Comparison of ENCODE assay signal across 8 mouse cellular contexts in genomic region chr2:126707438-126707779, GRCm38 (mm10). TPM values are rescaled to one million over a fixed set of nuclear protein-coding genes. Genes with fewer than 3 reads are reported as not detected.
DNase-seq lines count a peak whose midpoint lies in the region; ATAC-seq and TF ChIP-seq lines count a peak whose summit lies in the region.

No protein-coding gene starts in this region.

- no peak for DNase-seq in heart, postnatal 36 days
- DNase-seq in MEL (ENCODE audit: low read depth, low spot score): no peak
- DNase-seq in midbrain, embryonic 11.5 days (ENCODE audit: low spot score, missing footprints): no peak
- DNase-seq in embryo, embryonic 10 days (ENCODE audit: low spot score): no peak
- DNase-seq in urinary bladder, postnatal 36 days (ENCODE audit: low spot score in 2 of 2): no peak
- DNase-seq in adrenal gland, postnatal 36 days: no peak

- under 1% methylated on average over 23 of the region's 23 CpGs for WGBS in heart, embryonic 13.5 days
- WGBS in hindbrain, embryonic 13.5 days: under 1% methylated on average over 23 of the region's 23 CpGs
- WGBS in midbrain, embryonic 11.5 days: 0% methylated on average over 23 of the region's 23 CpGs

- TF ChIP-seq EP300 in MEL (IDR thresholded peaks at IDR 0.05; ENCODE audit: low read depth in 1 of 2, low read length in 2 of 2): no peak

- intact Hi-C loops in heart, postnatal 36 days (cut with DNase I): loop anchor here (1.0 to 5.0 kb wide), 2 partner anchors 32 to 115 kb away; no protein-coding TSS in a partner anchor

- peaks cover 12% of the 10 kb centered on the region for H3K27me3 ChIP-seq in heart, embryonic 13.5 days (replicated peaks)
- no peaks in the 10 kb centered on the region for H3K27me3 ChIP-seq in MEL (ENCODE audit: control insufficient read depth in 1 of 2, insufficient read depth in 2 of 2, low read length in 2 of 2)
- H3K27me3 ChIP-seq in hindbrain, embryonic 13.5 days: peaks cover 28% of the 10 kb centered on the region
- peaks cover 5% of the 10 kb centered on the region; the same call in 1 of the 2 replicates for H3K27me3 ChIP-seq in midbrain, embryonic 11.5 days (ENCODE audit: control insufficient read depth, insufficient read depth, low read length)

- peak in 1 of 2 experiments; percentile 71; a peak in 2 of 4 replicates for TF ChIP-seq POLR2A in MEL (IDR thresholded peaks at IDR 0.05; ENCODE audit: control insufficient read depth in 1 of 2, insufficient read depth in 1 of 2, low read depth in 1 of 2, low read length in 2 of 2, poor library complexity in 1 of 2)

- H3K4me1 ChIP-seq in heart, embryonic 13.5 days: peaks cover 11% of the 10 kb centered on the region
- peaks cover 0 to 10% of the 10 kb centered on the region in 2 experiments; a peak in 2 of 4 replicates for H3K4me1 ChIP-seq in MEL (ENCODE audit: control insufficient read depth in 1 of 2, insufficient read depth in 2 of 2, low read length in 2 of 2)
- peaks cover 17% of the 10 kb centered on the region for H3K4me1 ChIP-seq in hindbrain, embryonic 13.5 days (replicated peaks)
- 0 out of 2 replicates have a peak, but pooled peaks cover 2% of the 10 kb centered on the region for H3K4me1 ChIP-seq in midbrain, embryonic 11.5 days (ENCODE audit: control insufficient read depth, insufficient read depth, low read length)

- ATAC-seq in heart, embryonic 13.5 days (ENCODE audit: extremely low read depth, insufficient number of reproducible peaks, low FRiP score, low TSS enrichment): peak; percentile 69; the same call in 1 of the 2 replicates
- ATAC-seq in hindbrain, embryonic 13.5 days (ENCODE audit: low FRiP score): peak; percentile 89
- ATAC-seq in midbrain, embryonic 11.5 days (ENCODE audit: low FRiP score): peak; percentile 90

- peaks cover 6% of the 10 kb centered on the region for H3K36me3 ChIP-seq in heart, embryonic 13.5 days
- H3K36me3 ChIP-seq in MEL (ENCODE audit: control insufficient read depth in 1 of 2, insufficient read depth in 2 of 2, low read length in 2 of 2): peaks cover 0 to 7% of the 10 kb centered on the region in 2 experiments; a peak in 2 of 4 replicates
- no peaks in the 10 kb centered on the region for H3K36me3 ChIP-seq in hindbrain, embryonic 13.5 days
- no peaks in the 10 kb centered on the region for H3K36me3 ChIP-seq in midbrain, embryonic 11.5 days (ENCODE audit: control insufficient read depth, insufficient read depth, low read length)

- peaks cover 26% of the 10 kb centered on the region for H3K79me2 ChIP-seq in MEL (ENCODE audit: control insufficient read depth, insufficient read depth, low read length, poor library complexity)

- TF ChIP-seq CTCF in MEL (IDR thresholded peaks at IDR 0.05 in 2 of 3, conservative IDR thresholded peaks at IDR 0.05 in 1 of 3; ENCODE audit: control insufficient read depth in 1 of 3, insufficient read depth in 1 of 3, low read depth in 2 of 3, low read length in 3 of 3, poor library complexity in 1 of 3, severe bottlenecking in 1 of 3): no peak

- peak overlapping the region; percentile 83 for H3K4me2 ChIP-seq in heart, embryonic 13.5 days
- peak overlapping the region; percentile 75 for H3K4me2 ChIP-seq in hindbrain, embryonic 13.5 days
- peak overlapping the region; percentile 68 for H3K4me2 ChIP-seq in midbrain, embryonic 11.5 days

- H3K9me3 ChIP-seq in heart, embryonic 13.5 days: no peaks in the 10 kb centered on the region
- no peaks in the 10 kb centered on the region for H3K9me3 ChIP-seq in MEL (replicated peaks; ENCODE audit: insufficient read depth, low read length)
- H3K9me3 ChIP-seq in hindbrain, embryonic 13.5 days: no peaks in the 10 kb centered on the region
- no peaks in the 10 kb centered on the region for H3K9me3 ChIP-seq in midbrain, embryonic 11.5 days (ENCODE audit: control insufficient read depth, low read length)

- peak overlapping the region; percentile 90 for H3K9ac ChIP-seq in heart, embryonic 13.5 days
- H3K9ac ChIP-seq in MEL (ENCODE audit: control insufficient read depth, low read depth, low read length, poor library complexity, severe bottlenecking): peak overlapping the region; percentile 76
- peak overlapping the region; percentile 91 for H3K9ac ChIP-seq in hindbrain, embryonic 13.5 days
- H3K9ac ChIP-seq in midbrain, embryonic 11.5 days (ENCODE audit: low read length): peak overlapping the region; percentile 89

- peak overlapping the region; percentile 83 for H3K27ac ChIP-seq in heart, embryonic 13.5 days (replicated peaks)
- no peak overlapping the region for H3K27ac ChIP-seq in MEL (ENCODE audit: control insufficient read depth, low read depth, low read length)
- H3K27ac ChIP-seq in hindbrain, embryonic 13.5 days: peak overlapping the region; percentile 91
- H3K27ac ChIP-seq in midbrain, embryonic 11.5 days (ENCODE audit: low read depth, low read length): no peak overlapping the region; the same call in 1 of the 2 replicates

- TF ChIP-seq RAD21 in MEL (IDR thresholded peaks at IDR 0.05; ENCODE audit: low read depth, low read length): no peak

- peak overlapping the region; percentile 84 for H3K4me3 ChIP-seq in heart, embryonic 13.5 days
- H3K4me3 ChIP-seq in MEL (ENCODE audit: control insufficient read depth in 1 of 2, insufficient read depth in 1 of 2, low read depth in 2 of 2, low read length in 2 of 2): peak overlapping the region; percentile 75 to 76
- peak overlapping the region; percentile 83 for H3K4me3 ChIP-seq in hindbrain, embryonic 13.5 days
- H3K4me3 ChIP-seq in midbrain, embryonic 11.5 days (ENCODE audit: low read depth, low read length): peak overlapping the region; percentile 74

TF ChIP-seq in MEL, 35 proteins besides CTCF, POLR2A, EP300 and RAD21:
- no peak for TF ChIP-seq CHD1 (IDR thresholded peaks at IDR 0.05; ENCODE audit: low read depth, low read length)
- TF ChIP-seq GABPA (IDR thresholded peaks at IDR 0.05; ENCODE audit: low read depth, low read length): no peak
- TF ChIP-seq JUND (IDR thresholded peaks at IDR 0.05; ENCODE audit: low read depth, low read length): no peak
- TF ChIP-seq ZMIZ1 (IDR thresholded peaks at IDR 0.05; ENCODE audit: low read depth, low read length): no peak
- TF ChIP-seq ETS1 (IDR thresholded peaks at IDR 0.05; ENCODE audit: low read depth, low read length): no peak
- no peak for TF ChIP-seq MYC (IDR thresholded peaks at IDR 0.05; ENCODE audit: low read depth, low read length)
- no peak; the same call in 1 of the 2 replicates for TF ChIP-seq SIN3A (IDR thresholded peaks at IDR 0.05; ENCODE audit: low read length)
- no peak for TF ChIP-seq BHLHE40 (IDR thresholded peaks at IDR 0.05; ENCODE audit: borderline replicate concordance, low read depth, low read length)
- no peak for TF ChIP-seq RCOR1 (IDR thresholded peaks at IDR 0.05; ENCODE audit: low read depth, low read length)
- TF ChIP-seq MXI1 (IDR thresholded peaks at IDR 0.05; ENCODE audit: low read depth, low read length): no peak
- no peak for TF ChIP-seq MEF2A (IDR thresholded peaks at IDR 0.05; ENCODE audit: extremely low read depth, insufficient replicate concordance, low read depth, low read length, poor library complexity, severe bottlenecking)

RNA-seq across cellular contexts. Expression of gene Usp8, which starts 0.3 kb away (rescaled TPM):
- polyA plus RNA-seq in heart, embryonic 13.5 days (2015; fragmentation: Nextera tagmentation; extraction: Ambion mirVana): 26.7 and 28.4 TPM in 2 replicates
- 10 to 100 TPM; 28.8 to 29.1 TPM for total RNA-seq in heart, postnatal 36 days (2021)
- total RNA-seq in MEL (2012; rRNA removed): 18.5 and 21.1 TPM in 2 replicates
- polyA plus RNA-seq in MEL (2012; ENCODE audit: insufficient read depth in 1 of 2, insufficient read length in 2 of 2, low read depth in 1 of 2, low replicate concordance in 2 of 2, missing spikeins in 1 of 2): 10 to 100 TPM in 1 of 2 experiments, not detected in 1; 34.6 TPM
- polyA plus RNA-seq in hindbrain, embryonic 13.5 days (2015; fragmentation: Nextera tagmentation; extraction: Ambion mirVana): 29.1 and 29.4 TPM in 2 replicates
- polyA plus RNA-seq in midbrain, embryonic 11.5 days (2014; fragmentation: Nextera tagmentation; extraction: Ambion mirVana): 47.7 and 53.2 TPM in 2 replicates
- total RNA-seq in adrenal gland, postnatal 36 days (2021): 10 to 100 TPM; 66.9 to 76.5 TPM

RNA-seq across cellular contexts. Expression of gene Gabpb1, which starts 31.3 kb away (rescaled TPM):
- 31.3 and 31.6 TPM in 2 replicates for polyA plus RNA-seq in heart, embryonic 13.5 days (2015; fragmentation: Nextera tagmentation; extraction: Ambion mirVana)
- total RNA-seq in heart, postnatal 36 days (2021): 10 to 100 TPM; 12.1 to 13.6 TPM
- 11.7 and 13.1 TPM in 2 replicates for total RNA-seq in MEL (2012; rRNA removed)
- polyA plus RNA-seq in MEL (2012; ENCODE audit: insufficient read depth in 1 of 2, insufficient read length in 2 of 2, low read depth in 1 of 2, low replicate concordance in 2 of 2, missing spikeins in 1 of 2): 10 to 100 TPM in 1 of 2 experiments, not detected in 1; 17.8 TPM
- polyA plus RNA-seq in hindbrain, embryonic 13.5 days (2015; fragmentation: Nextera tagmentation; extraction: Ambion mirVana): 51.7 and 52.6 TPM in 2 replicates
- 88.4 and 94.5 TPM in 2 replicates for polyA plus RNA-seq in midbrain, embryonic 11.5 days (2014; fragmentation: Nextera tagmentation; extraction: Ambion mirVana)
- total RNA-seq in adrenal gland, postnatal 36 days (2021): 10 to 100 TPM; 15.3 to 19.5 TPM

Comparison
In these comparisons a context has a peak if more than half of its experiments do, and no peak if none do; other contexts are left out.
1. H3K27ac ChIP-seq: peak in heart, embryonic 13.5 days (single experiment) and hindbrain, embryonic 13.5 days (single experiment); none in MEL (single experiment) and midbrain, embryonic 11.5 days (single experiment).
2. Peak in every context shown above with its lines, with median percentiles within 50 percentile points of each other: ATAC-seq, H3K4me2 ChIP-seq, H3K4me3 ChIP-seq and H3K9ac ChIP-seq.